Mouse (Mus musculus) spleen, postnatal 14 days (tissue): Measurements from ENCODE around the gene Nap1l3.

Experiments
- DNase-seq, 2 experiments: peaks; one replicate each; pipeline ENCODE4 v3.0.0; 2021 to 2022; ENCODE audit warnings: low spot score in 2 of 2

Gene Nap1l3

DNA sequence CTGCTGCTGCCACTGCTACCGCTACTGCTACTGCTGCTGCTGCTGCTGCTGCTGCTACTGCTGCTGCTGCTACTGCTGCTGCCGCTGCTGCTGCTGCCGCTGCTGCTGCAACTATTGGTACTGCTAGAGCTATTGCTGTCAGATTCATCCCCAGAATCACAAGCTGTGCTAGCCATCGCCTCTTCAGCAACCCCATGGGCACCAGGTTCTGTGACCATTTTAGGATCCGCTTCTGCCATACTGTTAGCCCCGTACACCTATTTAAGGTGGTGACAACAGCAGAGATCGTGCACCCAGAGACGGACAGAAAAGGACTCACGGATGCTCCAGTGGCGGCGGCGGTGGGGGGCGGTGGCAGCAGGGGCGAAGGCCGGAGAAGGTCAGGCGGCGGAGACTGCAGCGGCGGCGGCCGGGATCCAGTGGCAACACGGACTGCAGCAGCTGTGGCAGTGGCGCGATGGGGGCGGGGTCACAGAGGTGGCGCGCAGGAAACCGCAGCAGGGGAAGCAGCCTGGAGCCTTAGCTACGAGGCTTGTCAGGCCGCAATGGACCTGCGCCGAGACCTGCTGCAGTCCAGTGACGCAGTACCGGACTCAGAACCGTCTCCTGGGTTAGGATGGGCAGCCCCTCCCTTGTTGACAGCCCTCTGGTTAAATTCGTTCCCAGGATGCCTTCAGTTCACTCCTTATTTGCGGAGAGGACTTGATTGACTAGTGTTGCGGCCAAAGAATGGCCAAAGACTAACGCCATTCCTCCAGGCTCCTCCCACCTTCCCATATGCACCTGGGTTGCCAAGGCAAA is at the start of gene Nap1l3:
Nap1l3 (minus strand) TSS at position 621 of the 801 bp plus-strand sequence.
- DNase-seq, result no peak

DNA sequence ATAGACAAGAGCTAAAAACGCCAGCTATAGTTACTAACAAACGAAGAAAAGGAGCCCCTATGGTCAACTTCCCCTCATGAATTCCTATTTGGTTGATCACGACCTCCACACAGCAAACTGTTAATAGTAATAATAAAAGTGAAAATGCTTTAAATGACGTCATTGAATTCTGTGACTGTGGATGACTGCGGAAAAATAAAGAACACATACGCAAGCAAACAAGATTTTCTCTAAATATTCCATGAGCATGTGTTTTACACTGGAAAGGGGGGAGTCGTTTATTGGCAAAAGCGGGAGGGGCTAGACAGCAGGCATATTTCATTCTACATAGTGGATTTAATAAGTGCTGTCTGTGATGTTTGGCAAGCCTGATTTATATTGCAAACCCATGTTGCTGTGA is 451 bp upstream of the Nap1l3 start:
- DNase-seq, result no peak
